Comparison of ENCODE assay signal across 18 mouse cellular contexts in genomic region chr9:69044614-69045133, GRCm38 (mm10).
A peak's percentile ranks its signal among the peaks of the same experiment; 100 is the strongest.
DNase-seq lines count a peak whose midpoint lies in the region; TF ChIP-seq lines count a peak whose summit lies in the region.
"Had no signal": no experiment of that assay in that cellular context is flagged by ENCODE, and none has a peak within 500 bp of the region (broad histone marks: within the 10 kb centered on the region; RNA-seq: fewer than 3 reads in every experiment).

No protein-coding gene starts in this region.

- no peak overlapping the region for H3K27ac ChIP-seq in heart, embryonic 10.5 days
- H3K27ac ChIP-seq in small intestine, adult 2 months (ENCODE audit: insufficient read depth, low read depth, low read length) = peak overlapping the region; percentile 17; the same call in 1 of the 2 replicates
- H3K27ac ChIP-seq: embryonic facial prominence, embryonic 13.5 days; forebrain, embryonic 13.5 days; hindbrain, embryonic 13.5 days; intestine, embryonic 15.5 days had no signal

- no peaks in the 10 kb centered on the region for H3K9me3 ChIP-seq in heart, embryonic 10.5 days
- H3K9me3 ChIP-seq: embryonic facial prominence, embryonic 13.5 days; hindbrain, embryonic 13.5 days; intestine, embryonic 15.5 days had no signal

- H3K4me3 ChIP-seq in heart, embryonic 10.5 days = no peak overlapping the region
- no peak overlapping the region for H3K4me3 ChIP-seq in small intestine, adult 2 months (ENCODE audit: low read depth, low read length)
- H3K4me3 ChIP-seq: embryonic facial prominence, embryonic 13.5 days; forebrain, embryonic 13.5 days; hindbrain, embryonic 13.5 days; intestine, embryonic 15.5 days had no signal

- WGBS in heart, embryonic 10.5 days = 87% methylated on average over 7 of the region's 7 CpGs
- 82% methylated on average over 7 of the region's 7 CpGs for WGBS in small intestine, adult 2 months

- intact Hi-C loops in heart, postnatal 14 days (cut with DNase I) = no loop called here
- intact Hi-C loops in heart, postnatal 10 days (cut with DNase I) = no loop called here

- no peak for TF ChIP-seq POLR2A in small intestine, adult 2 months (IDR thresholded peaks at IDR 0.05; ENCODE audit: low read depth, low read length)

- no peaks in the 10 kb centered on the region for H3K36me3 ChIP-seq in heart, embryonic 10.5 days
- H3K36me3 ChIP-seq in small intestine, adult 2 months (ENCODE audit: control insufficient read depth, insufficient read depth, low read length) = no peaks in the 10 kb centered on the region
- H3K36me3 ChIP-seq: embryonic facial prominence, embryonic 13.5 days; hindbrain, embryonic 13.5 days; intestine, embryonic 15.5 days had no signal

- peaks cover 3% of the 10 kb centered on the region; the same call in 1 of the 2 replicates for H3K4me1 ChIP-seq in heart, embryonic 10.5 days
- H3K4me1 ChIP-seq in small intestine, adult 2 months (ENCODE audit: control insufficient read depth, insufficient read depth, insufficient read length, low read length) = no peaks in the 10 kb centered on the region
- H3K4me1 ChIP-seq: embryonic facial prominence, embryonic 13.5 days; forebrain, embryonic 13.5 days; hindbrain, embryonic 13.5 days; intestine, embryonic 15.5 days had no signal

- no peaks in the 10 kb centered on the region for H3K27me3 ChIP-seq in heart, embryonic 10.5 days (ENCODE audit: insufficient read depth, poor library complexity, severe bottlenecking)
- H3K27me3 ChIP-seq in small intestine, adult 2 months (ENCODE audit: control insufficient read depth, insufficient read depth, low read length) = no peaks in the 10 kb centered on the region
- H3K27me3 ChIP-seq: embryonic facial prominence, embryonic 13.5 days; forebrain, embryonic 13.5 days; hindbrain, embryonic 13.5 days; intestine, embryonic 15.5 days had no signal

- DNase-seq in heart, adult 18-20 months = peak; percentile 46 to 69
- DNase-seq in heart, postnatal 14 days = no peak
- DNase-seq in heart, postnatal 10 days = peak; percentile 19 to 27
- no peak for DNase-seq in heart, embryonic 10.5 days (ENCODE audit: low spot score)
- DNase-seq in lung, postnatal 36 days = peak; percentile 14
- no peak for DNase-seq in lung, postnatal 4 days
- DNase-seq in frontal cortex, adult 2 months (ENCODE audit: extremely low spot score in 1 of 2, low spot score in 1 of 2) = no peak
- DNase-seq: cerebellum, adult 18-20 months; cerebellum, adult 9-11 months; cerebellum, postnatal 36 days; forebrain, postnatal 0 days; kidney, adult 18-20 months; kidney, postnatal 10 days had no signal

- TF ChIP-seq CTCF in small intestine, adult 2 months (IDR thresholded peaks at IDR 0.05; ENCODE audit: extremely low read depth, insufficient read length, insufficient replicate concordance, low read depth, low read length) = no peak

Comparison
In these comparisons a context has a peak if more than half of its experiments do, and no peak if none do; other contexts are left out.
1. DNase-seq: peak in heart, adult 18-20 months (2 of 2), heart, postnatal 10 days (2 of 2) and lung, postnatal 36 days (single experiment); none in heart, postnatal 14 days (0 of 2), heart, embryonic 10.5 days (single experiment), lung, postnatal 4 days (0 of 2) and frontal cortex, adult 2 months (0 of 2).